ENCODE assay signal across 9 mouse cellular contexts in genomic region chr17:75406405-75406804, GRCm38 (mm10). TPM values are rescaled to one million over a fixed set of nuclear protein-coding genes. Genes with fewer than 3 reads are reported as not detected.
DNase-seq lines count a peak whose midpoint lies in the region; ATAC-seq and TF ChIP-seq lines count a peak whose summit lies in the region.
"Had no signal": no experiment of that assay in that cellular context is flagged by ENCODE, and none has a peak within 500 bp of the region (broad histone marks: within the 10 kb centered on the region; RNA-seq: fewer than 3 reads in every experiment).

No protein-coding gene starts in this region.

- H3K36me3 ChIP-seq in kidney, adult 2 months (ENCODE audit: control insufficient read depth, insufficient read depth, low read length) = no peaks in the 10 kb centered on the region

- no peak overlapping the region for H3K27ac ChIP-seq in kidney, adult 2 months (ENCODE audit: insufficient read depth, low read depth, low read length)

- ATAC-seq in megakaryocyte progenitor cell, adult 5-6 weeks (replicated peaks; ENCODE audit: poor library complexity) = 0 out of 2 replicates have a peak, but pooled peaks have one; percentile 29
- no peak for ATAC-seq in megakaryocyte-erythroid progenitor cell, adult 5-6 weeks (replicated peaks; ENCODE audit: low FRiP score, low TSS enrichment, poor library complexity, severe bottlenecking)

- H3K4me3 ChIP-seq in kidney, adult 2 months (ENCODE audit: insufficient read depth, low read depth, low read length) = no peak overlapping the region

- WGBS in kidney, adult 2 months = 15% methylated on average over 4 of the region's 4 CpGs

- H3K4me1 ChIP-seq in kidney, adult 2 months (ENCODE audit: control insufficient read depth, insufficient read depth, low read length) = no peaks in the 10 kb centered on the region

- DNase-seq in kidney, adult 2 months = peak; percentile 55
- no peak for DNase-seq in kidney, adult 11 months
- DNase-seq in right cerebral cortex, adult 18-20 months = peak; percentile 15
- no peak for DNase-seq in right cerebral cortex, postnatal 14 days
- DNase-seq in heart, postnatal 4 days = peak; percentile 21
- no peak for DNase-seq in adrenal gland, postnatal 10 days
- DNase-seq: cerebellum, adult 9-11 months had no signal

- H3K27me3 ChIP-seq in kidney, adult 2 months (replicated peaks; ENCODE audit: control insufficient read depth, insufficient read depth, low read length) = no peaks in the 10 kb centered on the region

- peak; percentile 33; the same call in 1 of the 2 replicates for TF ChIP-seq CTCF in kidney, adult 2 months (conservative IDR thresholded peaks at IDR 0.05; ENCODE audit: insufficient read depth, insufficient read length, low read depth, low read length)

- TF ChIP-seq POLR2A in kidney, adult 2 months (IDR thresholded peaks at IDR 0.05; ENCODE audit: low read depth, low read length) = no peak

RNA-seq across cellular contexts. Expression of gene Rasgrp3, which starts 29.3 kb away (rescaled TPM):
- 4.8 and 9.2 TPM in 2 replicates for polyA plus RNA-seq in kidney, adult 2 months (2012; rRNA removed)
- total RNA-seq in heart, postnatal 4 days (2021) = 10 to 100 TPM; 51.8 to 53.3 TPM
- 0.12 and 0.20 TPM in 2 replicates for total RNA-seq in megakaryocyte progenitor cell, adult 5-6 weeks (2015)
- total RNA-seq in megakaryocyte progenitor cell, adult 5-6 weeks (2017) = under 0.01 and 0.37 TPM in 2 replicates
- not detected in 2 replicates for total RNA-seq in megakaryocyte-erythroid progenitor cell, adult 5-6 weeks (2014; fragmentation: Nextera tagmentation)
- total RNA-seq in megakaryocyte-erythroid progenitor cell, adult 5-6 weeks (2017) = not detected in 2 replicates
- 10 to 100 TPM; 26.3 to 38.6 TPM for total RNA-seq in adrenal gland, postnatal 10 days (2021)

Comparison
In these comparisons a context has a peak if more than half of its experiments do, and no peak if none do; other contexts are left out.
1. DNase-seq: peak in kidney, adult 2 months (single experiment), right cerebral cortex, adult 18-20 months (single experiment) and heart, postnatal 4 days (single experiment); none in kidney, adult 11 months (single experiment), right cerebral cortex, postnatal 14 days (single experiment) and adrenal gland, postnatal 10 days (single experiment).
2. RNA of gene Rasgrp3, which starts 29.3 kb away (total RNA-seq): 51.8 to 53.3 TPM in heart, postnatal 4 days and 26.3 to 38.6 TPM in adrenal gland, postnatal 10 days; under 0.01 to 0.37 TPM in megakaryocyte progenitor cell, adult 5-6 weeks and not detected in megakaryocyte-erythroid progenitor cell, adult 5-6 weeks; every median in the first group is over 10 times any median in the second.